Mouse (Mus musculus) splenic B cell, adult 2 months (primary cell): ENCODE data around the gene Fam184b.

Source experiments
- DNase-seq: peaks from one replicate; pipeline ENCODE4 v3.0.0-alpha.2; 2011; ENCODE audit warnings: low read depth, low spot score
- H3K27me3 ChIP-seq: 2 replicates; pipeline ENCODE4 v1.6.1; 2012; ENCODE audit warnings: mild to moderate bottlenecking, low read length, moderate library complexity, mixed read lengths; ENCODE audit not compliant: control insufficient read depth, poor library complexity, insufficient read depth, severe bottlenecking
- H3K36me3 ChIP-seq: 2 replicates; pipeline ENCODE4 v1.6.1; 2012; ENCODE audit warnings: mild to moderate bottlenecking, low read length, moderate library complexity, mixed read lengths; ENCODE audit not compliant: control insufficient read depth, poor library complexity, insufficient read depth, severe bottlenecking

Fam184b gene

DNA sequence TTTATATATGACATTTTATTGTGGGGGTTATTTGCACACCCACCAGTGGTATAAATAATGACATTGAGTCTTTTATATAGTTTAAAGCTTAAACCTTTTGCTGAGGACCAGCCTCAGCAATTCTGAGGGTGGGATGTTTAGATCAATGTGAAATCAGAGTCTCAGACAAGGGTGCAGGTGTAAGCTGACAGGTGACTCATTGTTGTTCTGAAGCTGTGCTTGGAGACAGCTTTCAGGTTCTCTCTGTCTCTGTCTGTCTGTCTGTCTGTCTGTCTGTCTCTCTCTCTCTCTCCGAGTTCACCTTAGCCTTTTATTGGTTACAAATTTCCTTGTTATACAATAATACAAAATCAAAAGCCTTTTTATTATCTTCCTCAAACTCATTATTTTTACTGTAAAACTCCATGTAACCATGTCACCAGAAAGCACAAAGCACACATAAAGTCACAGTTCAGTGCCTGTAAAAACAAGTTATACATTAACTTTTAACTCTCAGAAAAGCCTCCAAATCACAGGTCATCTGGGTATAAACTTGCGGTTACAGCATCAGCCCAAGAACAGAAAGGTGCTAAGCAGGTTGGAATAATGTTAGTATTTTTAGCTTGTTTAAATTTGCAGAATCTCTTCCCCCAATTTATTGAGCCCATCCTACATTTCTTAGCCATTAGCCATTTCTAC is 11.8 kb upstream of the Fam184b start:
- Histone ChIP-seq H3K36me3 (no peaks in the 10 kb centered on the region), H3K27me3 (no peaks in the 10 kb centered on the region)
- no peak for DNase-seq

DNA sequence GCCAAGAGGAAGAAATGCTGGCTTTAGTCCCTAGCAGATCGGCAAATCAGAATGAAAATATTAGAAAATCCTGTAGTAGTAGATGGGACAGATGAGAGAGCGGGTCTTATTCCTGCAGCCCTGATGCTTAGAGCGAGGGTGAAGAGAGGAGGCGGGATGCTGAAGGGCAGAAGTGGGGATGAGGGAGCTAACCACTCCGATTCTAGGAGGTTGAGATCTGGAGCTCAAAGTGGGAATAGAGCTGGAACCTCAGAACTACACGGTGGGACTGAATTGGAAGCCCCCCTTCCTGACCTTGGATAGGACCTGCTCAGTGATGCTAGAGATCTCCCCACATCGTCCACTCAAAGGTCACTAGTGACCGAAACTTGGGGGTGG is 290 bp upstream of the Fam184b start:
- DNase-seq, result no peak
- Histone ChIP-seq H3K36me3 (no peaks in the 10 kb centered on the region), H3K27me3 (no peaks in the 10 kb centered on the region)

GRCm38 (mm10) chr5:45638378-45638777 is 1.0 kb downstream of the Fam184b start:
- Histone ChIP-seq H3K27me3 (no peaks in the 10 kb centered on the region), H3K36me3 (no peaks in the 10 kb centered on the region)
- DNase-seq, result no peak

DNA sequence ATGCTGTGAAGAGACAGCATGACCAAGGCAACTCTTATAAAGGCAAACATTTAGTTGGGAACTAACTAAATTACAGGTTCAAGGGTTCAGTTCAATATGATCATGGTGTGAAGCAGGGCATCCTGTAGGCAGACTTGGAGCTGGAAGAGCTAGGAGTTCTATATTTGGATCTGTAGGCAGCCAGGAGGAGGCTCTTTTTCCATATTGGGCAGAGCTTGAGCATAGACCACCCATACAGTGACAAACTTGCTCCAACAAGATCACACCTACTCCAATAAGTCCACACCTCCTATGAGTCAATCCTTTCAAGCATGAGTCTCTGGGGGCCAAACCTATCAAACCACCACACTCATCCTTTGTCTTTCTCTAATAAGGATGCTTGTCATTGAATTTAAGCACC is 9.9 kb downstream of the Fam184b start:
- Histone ChIP-seq H3K36me3 (no peaks in the 10 kb centered on the region), H3K27me3 (no peaks in the 10 kb centered on the region)
- no peak for DNase-seq

GRCm38 (mm10) chr5:45627771-45628170 is 11.6 kb downstream of the Fam184b start:
- Histone ChIP-seq H3K36me3 (no peaks in the 10 kb centered on the region), H3K27me3 (no peaks in the 10 kb centered on the region)
- no peak for DNase-seq

GRCm38 (mm10) chr5:45621511-45621910 is 17.9 kb downstream of the Fam184b start:
- Histone ChIP-seq H3K27me3 (no peaks in the 10 kb centered on the region), H3K36me3 (no peaks in the 10 kb centered on the region)
- DNase-seq, result no peak

GRCm38 (mm10) chr5:45599056-45599455 is 40.4 kb downstream of the Fam184b start:
- H3K27me3 ChIP-seq, result no peaks in the 10 kb centered on the region
- no peak for DNase-seq

GRCm38 (mm10) chr5:45595363-45596039 is 43.9 kb downstream of the Fam184b start:
- no peaks in the 10 kb centered on the region for H3K36me3 ChIP-seq
- H3K27me3 ChIP-seq, result no peaks in the 10 kb centered on the region
- DNase-seq, result no peak

More at GRCm38 (mm10) chr5:45599056-45599455, 40.4 kb downstream of the Fam184b start:
- H3K36me3 ChIP-seq, result no peaks in the 10 kb centered on the region

DNA sequence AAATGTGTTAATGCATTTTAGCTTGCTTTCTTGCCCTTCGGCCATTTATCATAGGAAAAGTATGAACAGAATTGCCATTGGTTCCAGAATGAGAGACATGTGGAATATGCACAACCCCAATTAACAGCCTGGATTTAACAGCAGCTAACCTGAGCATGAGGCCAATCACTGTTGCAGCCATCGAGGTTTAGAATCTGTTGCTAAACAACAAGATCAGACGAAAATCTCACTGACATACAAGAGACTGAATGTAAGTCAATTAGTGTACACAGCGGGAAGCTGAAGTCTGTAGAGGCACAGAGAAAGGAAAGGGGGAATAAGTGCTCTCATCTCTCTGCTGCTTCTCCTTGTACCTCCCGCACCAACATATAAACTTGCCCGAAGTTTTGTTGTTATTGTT is 46.1 kb downstream of the Fam184b start:
- Histone ChIP-seq H3K36me3 (no peaks in the 10 kb centered on the region), H3K27me3 (no peaks in the 10 kb centered on the region)
- DNase-seq, result no peak

DNA sequence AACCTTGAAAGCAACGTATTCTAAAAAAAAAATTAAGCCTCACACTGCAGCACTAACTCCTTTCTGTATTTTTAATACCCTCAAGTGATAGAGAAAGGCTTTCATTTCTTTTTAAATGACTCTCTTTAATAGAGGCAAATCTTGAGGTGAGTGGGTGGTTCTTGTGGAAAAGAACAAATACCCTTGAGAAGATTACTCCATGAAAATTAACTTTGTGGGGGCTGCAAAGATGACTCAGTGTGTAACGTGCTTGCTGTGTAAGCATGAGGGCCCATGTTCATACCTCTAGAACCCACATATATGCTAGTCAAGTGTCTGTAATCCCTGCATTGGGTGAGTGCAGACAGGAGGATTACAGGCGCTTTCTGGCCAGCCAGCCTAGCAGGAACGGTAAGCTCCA is 49.3 kb downstream of the Fam184b start:
- Histone ChIP-seq H3K27me3 (no peaks in the 10 kb centered on the region), H3K36me3 (no peaks in the 10 kb centered on the region)
- no peak for DNase-seq

DNA sequence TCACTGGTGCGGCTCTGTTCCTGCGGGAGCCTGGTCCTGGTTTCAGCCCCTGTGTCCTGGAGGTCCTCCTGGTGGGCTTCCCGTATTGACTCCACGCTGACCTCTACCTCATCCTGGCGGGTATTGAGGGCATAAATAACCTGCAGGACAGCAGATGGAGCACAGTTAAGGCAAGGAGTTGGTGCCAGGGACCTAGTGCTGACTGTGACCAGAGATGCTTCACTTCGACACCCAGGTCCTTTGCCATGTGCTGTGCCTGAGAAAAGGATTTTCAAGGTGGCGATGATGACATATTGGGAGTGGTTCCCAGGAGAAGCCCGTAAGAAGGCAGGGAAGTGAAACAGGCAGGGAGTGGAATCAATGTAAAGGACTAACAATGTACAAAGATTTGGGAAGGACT is 54.8 kb downstream of the Fam184b start:
- Histone ChIP-seq H3K36me3 (no peaks in the 10 kb centered on the region), H3K27me3 (no peaks in the 10 kb centered on the region)
- DNase-seq, result no peak

- DNase-seq, result no peak
- no peaks in the 10 kb centered on the region for H3K27me3 ChIP-seq
- H3K36me3 ChIP-seq, result no peaks in the 10 kb centered on the region
These were observed 59.1 kb downstream of the Fam184b start for GRCm38 (mm10) chr5:45580279-45580678.

DNA sequence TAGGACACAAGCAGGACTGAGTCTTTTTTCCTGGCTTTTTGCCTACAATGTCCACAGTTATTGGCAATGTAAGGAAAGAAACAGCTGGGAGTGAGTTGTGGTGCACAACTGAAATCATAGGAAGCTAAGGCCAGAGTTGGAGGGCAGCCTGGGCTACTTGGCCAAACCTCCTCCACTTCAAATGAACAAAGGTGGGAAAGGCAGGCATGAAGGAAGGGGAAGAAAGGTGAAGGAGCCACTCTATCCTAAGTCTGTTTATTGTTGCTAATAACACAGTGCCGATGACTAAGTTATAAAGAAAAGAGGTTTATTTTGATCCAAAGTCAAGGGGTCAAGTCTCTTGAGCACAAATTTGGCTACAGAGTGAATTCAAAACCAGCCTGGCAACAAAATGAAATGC is 62.0 kb downstream of the Fam184b start:
- no peaks in the 10 kb centered on the region for H3K36me3 ChIP-seq
- no peak for DNase-seq

GRCm38 (mm10) chr5:45576716-45577115 is 62.7 kb downstream of the Fam184b start:
- Histone ChIP-seq H3K27me3 (no peaks in the 10 kb centered on the region), H3K36me3 (no peaks in the 10 kb centered on the region)
- no peak for DNase-seq

More for the DNA sequence above, 62.0 kb downstream of the Fam184b start:
- no peaks in the 10 kb centered on the region for H3K27me3 ChIP-seq

- DNase-seq, result no peak
- no peaks in the 10 kb centered on the region for H3K27me3 ChIP-seq
- no peaks in the 10 kb centered on the region for H3K36me3 ChIP-seq
These were observed 66.6 kb downstream of the Fam184b start for GRCm38 (mm10) chr5:45572816-45573215.

DNA sequence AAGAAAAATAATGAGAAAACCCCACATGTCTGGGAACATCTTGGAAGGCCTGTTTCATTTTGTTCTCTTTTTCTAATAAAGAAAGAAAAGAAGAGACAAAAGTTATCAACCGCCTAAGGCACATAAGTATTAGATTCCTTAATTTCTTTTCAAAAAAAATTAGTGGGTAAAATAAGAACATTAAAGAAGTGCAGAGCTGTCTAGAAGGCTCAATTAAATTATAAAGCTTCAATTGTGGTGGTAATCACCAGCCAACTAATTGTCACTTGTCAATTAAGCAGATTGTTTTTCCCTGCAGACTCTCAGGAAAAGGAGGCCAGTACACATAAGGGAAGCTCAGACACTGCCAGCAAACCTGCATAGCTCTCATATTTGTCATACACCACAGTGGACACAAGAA is 73.6 kb downstream of the Fam184b start:
- Histone ChIP-seq H3K36me3 (no peaks in the 10 kb centered on the region), H3K27me3 (no peaks in the 10 kb centered on the region)
- DNase-seq, result no peak
